Mouse (Mus musculus) brain, embryonic 14.5 days (tissue): ENCODE results near the gene Rab11fip3. TPM values are rescaled to one million over a fixed set of nuclear protein-coding genes. Genes with fewer than 3 reads are reported as not detected.
A peak's percentile ranks its signal among the peaks of the same experiment; 100 is the strongest.
"Not testable (repeated sequence)": the region's sequence is repeated elsewhere in the genome, so short reads cannot be mapped to it uniquely, and the experiment has no call there.

Source experiments
- DNase-seq: peaks from one replicate; pipeline ENCODE4 v3.0.0-alpha.2; 2011; ENCODE audit warnings: low read depth
- CTCF ChIP-seq: fragments of 200-500 bp; IDR thresholded peaks from 2 replicates; pipeline ENCODE4 v1.5.1; 2012; ENCODE audit warnings: inconsistent platforms, mild to moderate bottlenecking, moderate library complexity, borderline replicate concordance; ENCODE audit not compliant: insufficient read depth, insufficient read length; ENCODE audit errors: extremely low read depth
- POLR2A ChIP-seq: fragments of 200-500 bp; IDR thresholded peaks from 2 replicates; pipeline ENCODE4 v1.6.1; 2012; ENCODE audit warnings: mild to moderate bottlenecking, inconsistent platforms, borderline replicate concordance; ENCODE audit not compliant: poor library complexity, insufficient read depth, insufficient read length, severe bottlenecking; ENCODE audit errors: extremely low read depth
- polyA plus RNA-seq: library from polyadenylated mRNA; depleted of rRNA; stranded (reverse); fragments of >200 nt; gene quantifications from 2 replicates; pipeline ENCODE4 v1.2.3, GENCODE M21; 2012

Gene Rab11fip3
- polyA plus RNA-seq, 1 experiment = 82.4 TPM

DNA sequence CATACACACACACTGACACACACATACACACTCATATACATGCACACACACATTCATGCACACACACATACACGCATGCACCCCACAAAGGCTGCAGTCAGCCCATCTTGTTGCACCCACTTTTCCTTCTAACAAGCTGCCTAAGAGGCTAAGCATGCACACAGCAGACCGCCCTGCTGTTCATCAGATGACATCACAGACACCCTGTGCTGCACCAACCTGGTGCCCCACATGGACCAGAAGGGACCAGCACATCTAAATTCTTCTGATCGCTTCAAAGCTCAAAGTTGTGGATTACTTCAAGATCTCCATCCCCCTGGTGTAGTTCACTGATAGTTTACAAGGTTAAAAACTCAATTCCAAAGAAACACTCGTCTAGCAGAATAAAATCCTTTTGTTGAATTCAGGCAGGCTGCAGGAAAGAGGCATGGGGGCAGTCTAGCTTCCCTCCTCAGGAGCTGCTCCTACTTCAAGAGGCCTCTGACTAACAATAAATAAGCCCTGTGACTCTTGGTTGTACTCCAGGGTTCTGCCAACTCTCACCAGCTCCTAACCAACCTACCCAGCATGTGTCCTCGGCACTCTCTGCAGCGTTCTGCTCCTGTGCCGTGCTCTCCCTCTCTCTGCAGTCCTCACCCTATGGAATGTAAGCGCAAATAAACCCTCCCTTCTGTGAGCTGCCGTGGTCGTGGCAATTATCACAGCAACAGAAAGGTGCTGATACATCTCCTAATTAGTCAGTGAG lies 22.9 kb downstream of the Rab11fip3 start:
- no peak for DNase-seq
- TF ChIP-seq CTCF (no peak), POLR2A (no peak)

DNA sequence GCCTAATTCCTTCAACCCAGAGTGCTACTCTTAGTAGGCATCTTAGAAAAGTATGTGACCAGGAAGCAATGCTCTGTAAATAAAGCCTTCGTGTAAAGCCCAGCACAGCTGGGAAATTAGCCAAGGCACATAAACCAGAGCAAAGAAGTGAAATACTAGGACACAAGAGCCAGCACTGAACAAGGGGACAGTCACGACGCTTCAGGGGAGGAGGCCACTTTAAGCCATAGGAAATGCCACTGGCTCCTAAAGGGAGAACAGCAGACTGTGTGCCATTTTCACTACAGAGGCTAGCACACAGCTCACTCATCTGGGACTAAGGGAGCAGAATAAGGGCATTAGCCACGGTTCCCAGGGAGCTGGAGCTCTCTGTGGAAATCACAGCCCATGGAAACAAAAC lies 24.1 kb downstream of the Rab11fip3 start:
- no peak for TF ChIP-seq CTCF
- no peak for TF ChIP-seq POLR2A
- DNase-seq = peak; percentile 68

DNA sequence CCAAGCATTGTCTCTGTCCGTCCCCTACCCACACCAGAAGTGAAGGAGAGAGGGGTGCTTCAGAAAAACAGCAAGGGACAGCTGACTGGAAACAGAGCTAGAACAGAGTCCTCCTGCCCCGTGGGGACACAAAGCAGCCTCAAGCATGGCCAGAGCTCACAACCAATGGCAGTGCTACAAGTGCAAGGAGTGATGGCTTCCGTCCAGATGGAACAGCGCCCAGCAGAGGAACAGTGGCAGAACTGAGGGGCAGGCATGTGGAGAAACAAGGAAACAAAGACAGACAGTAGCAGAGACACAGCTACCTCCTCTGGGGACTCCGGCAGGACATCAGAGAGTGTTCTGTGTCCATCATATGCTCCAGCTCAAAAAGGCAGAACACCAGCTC lies 26.1 kb downstream of the Rab11fip3 start:
- DNase-seq = peak; percentile 94
- TF ChIP-seq POLR2A = no peak
- TF ChIP-seq CTCF = no peak

DNA sequence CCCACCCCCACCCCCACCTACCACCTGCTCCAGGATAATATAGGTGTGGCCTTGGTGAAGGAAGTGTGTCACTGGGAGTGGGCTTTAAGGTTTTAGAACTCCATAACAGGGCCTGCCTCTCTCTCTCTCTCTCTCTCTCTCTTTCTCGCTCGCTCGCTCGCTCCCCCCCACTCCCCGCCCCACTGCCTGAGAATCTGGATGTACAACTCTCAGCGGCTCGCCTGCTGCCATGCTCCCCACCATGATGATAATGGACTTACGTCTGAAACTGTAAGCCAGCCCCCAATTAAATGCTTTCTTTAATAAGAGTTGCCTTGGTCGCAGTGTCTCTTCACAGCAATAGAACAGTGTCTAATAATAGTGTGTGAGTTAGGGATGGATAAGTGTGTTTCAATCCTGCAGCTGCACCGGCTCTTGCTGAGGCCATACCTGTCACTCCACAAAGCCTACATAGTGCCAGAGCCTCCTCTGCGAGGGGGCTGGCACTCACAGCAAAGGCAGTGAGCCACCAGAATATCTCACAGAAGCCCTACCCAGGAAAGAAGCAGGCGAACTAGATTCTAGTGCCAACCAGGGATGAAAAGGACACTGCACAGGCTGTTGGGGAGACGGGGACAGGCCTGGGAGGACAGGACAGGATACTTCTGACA lies 26.6 kb downstream of the Rab11fip3 start:
- DNase-seq = peak; percentile 79
- TF ChIP-seq CTCF = no peak
- no peak for TF ChIP-seq POLR2A

DNA sequence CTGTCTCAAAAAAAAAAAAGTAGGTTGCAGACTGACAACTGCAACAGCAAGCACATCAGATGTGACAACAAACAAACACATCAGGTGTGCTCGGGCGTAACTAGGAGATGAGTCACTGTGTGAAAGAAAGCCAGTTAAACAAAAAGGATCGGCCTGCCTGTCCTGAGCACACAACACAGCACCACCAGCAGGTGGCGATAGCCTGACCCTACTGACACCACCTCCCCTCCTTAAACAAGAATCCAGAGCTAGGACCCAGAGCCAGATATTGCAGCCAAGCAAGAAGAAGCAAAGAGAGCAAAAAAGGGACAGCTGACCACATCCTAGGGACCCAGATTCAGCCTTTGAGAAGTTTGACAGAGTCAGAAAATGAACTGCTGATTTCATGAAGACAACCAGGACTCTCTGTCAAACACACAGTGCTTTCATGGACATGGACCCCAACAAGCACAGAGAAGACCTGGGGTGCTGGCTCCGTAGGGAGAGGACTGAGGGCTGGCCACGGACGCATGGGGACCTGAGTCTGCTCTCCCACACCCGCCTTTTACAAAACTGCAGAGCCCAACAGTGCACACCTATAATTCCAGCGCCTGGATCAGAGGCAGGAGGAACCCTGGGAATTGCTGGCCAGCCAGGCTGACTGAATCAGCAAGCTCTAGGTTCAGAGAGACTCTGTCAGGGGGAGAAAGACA lies 28.1 kb downstream of the Rab11fip3 start:
- TF ChIP-seq CTCF (peak; percentile 81), POLR2A (no peak)

DNA sequence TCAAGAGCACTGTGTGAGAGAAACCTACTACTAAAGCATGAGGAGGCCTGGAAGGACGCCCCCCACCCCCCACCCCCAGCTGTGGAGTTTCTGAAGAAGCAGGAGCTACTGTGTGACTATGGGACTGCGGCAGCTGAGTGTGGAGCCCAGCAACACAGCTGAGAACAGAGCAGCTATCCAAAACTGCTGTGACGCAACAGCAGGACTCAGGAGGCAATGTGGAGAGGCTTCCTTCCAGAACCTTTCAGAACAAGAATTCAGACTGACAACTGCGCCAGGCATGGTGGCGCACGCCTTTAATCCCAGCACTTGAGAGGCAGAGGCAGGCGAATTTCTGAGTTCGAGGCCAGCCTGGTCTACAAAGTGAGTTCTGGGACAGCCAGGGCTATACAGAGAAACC lies 28.6 kb downstream of the Rab11fip3 start:
- not testable (repeated sequence) for DNase-seq

More for the DNA sequence above, 28.1 kb downstream of the Rab11fip3 start:
- peak; percentile 79 for DNase-seq

DNA sequence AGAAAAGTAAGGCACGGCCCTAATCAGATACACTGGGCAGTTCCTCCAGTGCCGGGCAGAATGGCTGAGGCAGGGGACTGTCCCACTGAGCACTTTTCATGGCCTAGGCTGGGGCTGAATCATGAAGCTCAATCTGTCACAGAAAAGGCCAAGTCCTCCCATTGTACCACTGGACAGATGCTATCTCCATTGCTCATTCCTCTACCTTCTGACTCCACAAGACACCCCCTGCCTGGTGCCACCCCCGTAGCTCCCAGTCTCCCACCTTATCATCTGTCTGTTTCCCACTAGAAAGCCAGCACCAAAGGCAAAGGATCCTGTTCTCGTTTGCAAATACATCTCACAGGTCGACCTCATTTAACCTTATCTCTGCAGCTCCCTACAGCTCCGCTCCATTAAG lies 37.3 kb downstream of the Rab11fip3 start:
- TF ChIP-seq CTCF = no peak
- no peak for TF ChIP-seq POLR2A

DNA sequence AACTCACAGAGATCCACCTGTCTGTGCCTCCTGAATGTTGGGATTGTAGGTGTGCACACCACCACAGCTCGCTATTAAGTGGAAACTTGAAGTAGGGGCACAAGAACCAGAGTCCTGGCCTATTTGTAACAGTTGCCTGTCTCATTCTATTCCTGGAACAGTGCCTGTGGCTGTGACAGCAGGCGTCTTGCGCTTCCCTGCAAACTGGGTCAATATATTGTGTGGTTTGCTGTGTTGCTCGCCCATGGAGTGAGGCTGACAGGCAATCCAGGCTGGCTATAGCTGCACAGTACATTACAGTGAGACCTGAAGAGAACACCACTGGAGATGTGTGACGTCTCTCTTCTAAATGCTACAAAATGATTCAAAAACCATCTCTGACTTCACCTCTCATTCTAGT lies 37.8 kb downstream of the Rab11fip3 start:
- DNase-seq = no peak
- TF ChIP-seq CTCF (no peak), POLR2A (no peak)

More for the DNA sequence above, 37.3 kb downstream of the Rab11fip3 start:
- no peak for DNase-seq

DNA sequence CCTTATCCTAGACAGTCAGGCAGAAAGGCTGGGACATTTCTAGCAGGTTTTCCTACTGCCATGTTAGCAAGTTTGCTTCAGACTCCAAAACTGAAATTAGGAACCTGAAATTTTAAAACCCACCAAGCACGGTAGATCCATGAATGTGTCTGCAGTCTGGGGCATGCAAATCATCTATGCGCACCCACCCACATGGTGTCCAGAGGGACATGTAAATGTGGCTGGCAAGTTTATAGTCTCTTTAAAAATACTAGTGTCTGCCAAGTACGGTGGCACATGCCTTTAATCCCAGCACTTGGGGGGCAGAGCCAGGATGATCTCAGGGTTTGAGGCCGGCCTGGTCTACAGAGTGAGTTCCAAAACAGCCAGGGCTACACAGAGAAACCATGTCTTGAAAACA lies 41.1 kb downstream of the Rab11fip3 start:
- DNase-seq = no peak
- TF ChIP-seq POLR2A (no peak), CTCF (no peak)

DNA sequence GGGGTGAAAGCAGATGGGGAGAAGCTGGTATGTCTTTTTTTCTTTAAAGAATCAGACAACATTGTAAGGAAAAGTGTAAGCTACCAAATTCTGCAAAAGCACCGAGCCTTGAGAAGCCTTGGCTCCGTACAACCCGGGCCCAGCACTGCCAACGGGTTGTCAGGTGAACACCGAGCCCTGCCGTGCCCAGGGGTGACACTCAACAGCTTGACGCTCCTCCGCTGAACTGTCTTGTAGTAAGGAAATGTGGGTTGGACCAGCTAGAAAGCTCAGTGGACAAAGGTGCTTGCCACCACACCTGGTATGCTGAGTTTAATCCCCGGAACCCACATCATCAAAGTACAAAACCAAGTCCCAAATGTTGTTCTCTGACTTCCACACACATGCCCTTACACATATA lies 44.7 kb downstream of the Rab11fip3 start:
- TF ChIP-seq CTCF = no peak
- no peak for TF ChIP-seq POLR2A
- no peak for DNase-seq

DNA sequence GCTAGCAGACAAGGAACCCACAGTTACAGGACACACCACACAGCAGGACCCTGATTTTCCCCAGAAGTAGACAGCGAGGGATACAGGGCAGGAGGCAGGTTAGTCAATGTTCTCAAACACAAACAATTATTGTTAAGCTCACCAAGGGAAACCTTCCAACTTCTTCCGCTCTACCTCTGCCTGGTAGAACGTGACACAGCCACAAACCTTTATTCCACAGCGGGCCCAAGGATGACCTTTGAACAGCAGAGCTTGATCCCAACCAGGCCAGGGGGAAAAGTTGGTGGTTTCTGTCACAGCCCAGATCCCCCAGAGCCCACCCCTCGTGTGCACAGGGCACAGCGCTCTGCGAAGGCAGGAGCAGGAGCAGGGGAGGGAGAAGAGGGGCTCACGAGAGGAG lies 45.4 kb downstream of the Rab11fip3 start:
- no peak for DNase-seq
- TF ChIP-seq POLR2A (no peak), CTCF (no peak)
